Comparison of ENCODE assay signal across 8 mouse cellular contexts in genomic region chr2:71545401-71545881, GRCm38 (mm10). TPM values are rescaled to one million over a fixed set of nuclear protein-coding genes. Genes with fewer than 3 reads are reported as not detected.
DNase-seq lines count a peak whose midpoint lies in the region; ATAC-seq and TF ChIP-seq lines count a peak whose summit lies in the region.

No protein-coding gene starts in this region.

- WGBS in heart, postnatal 0 days, result 2% methylated on average over 32 of the region's 32 CpGs
- 2% methylated on average over 32 of the region's 32 CpGs for WGBS in liver, embryonic 13.5 days (ENCODE audit: insufficient replicate concordance)

- no peaks in the 10 kb centered on the region for H3K9me3 ChIP-seq in heart, postnatal 0 days (replicated peaks; ENCODE audit: control insufficient read depth, low read length)
- no peaks in the 10 kb centered on the region for H3K9me3 ChIP-seq in liver, embryonic 13.5 days (replicated peaks)

- TF ChIP-seq POLR2A in cortical plate, adult 2 months (IDR thresholded peaks at IDR 0.05; ENCODE audit: extremely low read depth, insufficient read depth, low read length), result no peak

- no peak for TF ChIP-seq EP300 in heart, postnatal 0 days (IDR thresholded peaks at IDR 0.05; ENCODE audit: low read depth)

- no peak overlapping the region for H3K27ac ChIP-seq in cortical plate, adult 2 months (ENCODE audit: insufficient read depth, low read length)
- no peak overlapping the region for H3K27ac ChIP-seq in heart, postnatal 0 days (ENCODE audit: low read depth)
- H3K27ac ChIP-seq in liver, embryonic 13.5 days, result no peak overlapping the region

- no peak overlapping the region for H3K9ac ChIP-seq in heart, postnatal 0 days (replicated peaks; ENCODE audit: low read depth, low read length)
- no peak overlapping the region for H3K9ac ChIP-seq in liver, embryonic 13.5 days

- intact Hi-C loops in left cerebral cortex, postnatal 25 days (cut with DNase I), result loop anchor here (2.0 to 5.0 kb wide), 2 partner anchors 15 to 1073 kb away; partner anchors contain the start of gene Sp5
- intact Hi-C loops in left cerebral cortex, postnatal 14 days (cut with DNase I), result loop anchor here (10.0 kb wide), 1 partner anchor 291 kb away; no protein-coding TSS in a partner anchor

- H3K36me3 ChIP-seq in heart, postnatal 0 days (replicated peaks; ENCODE audit: control insufficient read depth, insufficient read depth, low read length), result no peaks in the 10 kb centered on the region
- H3K36me3 ChIP-seq in liver, embryonic 13.5 days, result no peaks in the 10 kb centered on the region

- ATAC-seq in heart, postnatal 0 days (ENCODE audit: insufficient read depth, low read depth), result no peak
- ATAC-seq in liver, embryonic 13.5 days (ENCODE audit: low read depth), result no peak

- TF ChIP-seq CTCF in cortical plate, adult 2 months (IDR thresholded peaks at IDR 0.05; ENCODE audit: extremely low read depth, insufficient read depth, low read length), result no peak
- no peak for TF ChIP-seq CTCF in heart, postnatal 0 days (IDR thresholded peaks at IDR 0.05; ENCODE audit: low read depth)

- H3K4me1 ChIP-seq in cortical plate, adult 2 months (ENCODE audit: control insufficient read depth, insufficient read depth, low read length), result 0 out of 2 replicates have a peak, but pooled peaks cover 2% of the 10 kb centered on the region
- H3K4me1 ChIP-seq in heart, postnatal 0 days (ENCODE audit: control insufficient read depth, insufficient read depth), result peaks cover 11% of the 10 kb centered on the region; the same call in 1 of the 2 replicates
- peaks cover 39% of the 10 kb centered on the region for H3K4me1 ChIP-seq in liver, embryonic 13.5 days (replicated peaks)

- H3K4me2 ChIP-seq in heart, postnatal 0 days (ENCODE audit: low read depth, low read length), result peak overlapping the region; percentile 60
- H3K4me2 ChIP-seq in liver, embryonic 13.5 days, result peak overlapping the region; percentile 79

- H3K4me3 ChIP-seq in cortical plate, adult 2 months (ENCODE audit: insufficient read depth, low read length), result peak overlapping the region; percentile 51
- peak overlapping the region; percentile 45 for H3K4me3 ChIP-seq in heart, postnatal 0 days (ENCODE audit: low read depth, low read length)
- peak overlapping the region; percentile 59 for H3K4me3 ChIP-seq in liver, embryonic 13.5 days (replicated peaks)

- H3K27me3 ChIP-seq in heart, postnatal 0 days (ENCODE audit: control insufficient read depth, insufficient read depth, low read length), result peaks cover 97% of the 10 kb centered on the region
- H3K27me3 ChIP-seq in liver, embryonic 13.5 days, result peaks cover 97% of the 10 kb centered on the region

- DNase-seq in left cerebral cortex, postnatal 25 days (ENCODE audit: low spot score in 2 of 2), result peak; percentile 24 to 37
- DNase-seq in left cerebral cortex, postnatal 14 days (ENCODE audit: low spot score in 2 of 2), result no peak
- DNase-seq in heart, postnatal 0 days (ENCODE audit: low spot score), result no peak
- no peak for DNase-seq in liver, embryonic 13.5 days
- peak; percentile 47 for DNase-seq in thymus, postnatal 4 days
- no peak for DNase-seq in ovary, adult 18-20 months (ENCODE audit: low spot score)
- DNase-seq in urinary bladder, postnatal 10 days (ENCODE audit: low spot score), result no peak

RNA-seq across cellular contexts. Expression of gene Dlx2, which starts 1.1 kb away (rescaled TPM):
- total RNA-seq in left cerebral cortex, postnatal 25 days (2021), result 1 to 10 TPM; 5.3 to 5.4 TPM
- 1 to 10 TPM; 4.7 to 6.9 TPM for total RNA-seq in left cerebral cortex, postnatal 14 days (2021)
- 4.1 and 4.2 TPM in 2 replicates for polyA plus RNA-seq in cortical plate, adult 2 months (2012; rRNA removed)
- total RNA-seq in heart, postnatal 0 days (2014; rRNA removed; ENCODE audit: low replicate concordance), result 1.1 TPM in 1 of 2 replicates, not detected in the other
- not detected in 2 replicates for polyA plus RNA-seq in heart, postnatal 0 days (2015; fragmentation: Nextera tagmentation; extraction: Ambion mirVana)
- not detected in 2 replicates for polyA plus RNA-seq in liver, embryonic 13.5 days (2015; fragmentation: Nextera tagmentation; extraction: Ambion mirVana)

RNA-seq across cellular contexts. Expression of gene Dlx1, which starts 17.5 kb away (rescaled TPM):
- 10 to 100 TPM; 15.9 to 19.9 TPM for total RNA-seq in left cerebral cortex, postnatal 25 days (2021)
- total RNA-seq in left cerebral cortex, postnatal 14 days (2021), result 10 to 100 TPM; 20.7 to 24.2 TPM
- polyA plus RNA-seq in cortical plate, adult 2 months (2012; rRNA removed), result 26.7 and 27.8 TPM in 2 replicates
- total RNA-seq in heart, postnatal 0 days (2014; rRNA removed; ENCODE audit: low replicate concordance), result not detected in 2 replicates
- polyA plus RNA-seq in heart, postnatal 0 days (2015; fragmentation: Nextera tagmentation; extraction: Ambion mirVana), result 0.05 TPM in 1 of 2 replicates, not detected in the other
- polyA plus RNA-seq in liver, embryonic 13.5 days (2015; fragmentation: Nextera tagmentation; extraction: Ambion mirVana), result 0.07 TPM in 1 of 2 replicates, not detected in the other

Comparison
In these comparisons a context has a peak if more than half of its experiments do, and no peak if none do; other contexts are left out.
1. DNase-seq: peak in left cerebral cortex, postnatal 25 days (2 of 2) and thymus, postnatal 4 days (single experiment); none in left cerebral cortex, postnatal 14 days (0 of 2), heart, postnatal 0 days (single experiment), liver, embryonic 13.5 days (single experiment), ovary, adult 18-20 months (single experiment) and urinary bladder, postnatal 10 days (single experiment).
2. RNA of gene Dlx1, which starts 17.5 kb away (total RNA-seq): 20.7 to 24.2 TPM in left cerebral cortex, postnatal 14 days and 15.9 to 19.9 TPM in left cerebral cortex, postnatal 25 days; not detected in heart, postnatal 0 days; every median in the first group is over 10 times any median in the second.
3. Peak in every context shown above with its lines, with median percentiles within 50 percentile points of each other: H3K4me3 ChIP-seq.